Mouse (Mus musculus) ZHBTc4 (cell line): ENCODE data around the gene S100a9.
A peak's percentile ranks its signal among the peaks of the same experiment; 100 is the strongest.

Experiments used
- DNase-seq: peaks from one replicate; pipeline ENCODE4 v3.0.0-alpha.2; 2011; ENCODE audit warnings: low read depth, low spot score

Gene S100a9

DNA sequence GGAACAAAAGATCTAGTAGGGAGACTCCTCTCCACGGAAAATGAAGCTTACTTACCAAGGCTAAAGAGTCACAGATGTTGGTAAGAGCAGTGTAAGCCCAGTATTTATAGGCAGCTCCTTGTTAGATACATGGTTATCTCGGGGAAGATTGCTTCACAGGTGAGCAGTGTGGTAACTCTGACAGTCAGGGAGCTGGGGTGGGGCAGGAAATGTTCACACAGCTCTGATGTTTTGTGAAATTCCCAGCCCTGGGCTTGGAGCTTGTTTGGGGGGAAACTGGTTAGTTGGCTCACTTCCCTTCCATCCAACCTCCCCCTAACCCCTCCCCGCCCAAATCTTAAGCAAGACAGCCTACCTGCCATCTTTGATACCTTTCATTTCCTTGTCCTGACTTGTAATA is at the start of gene S100a9:
Gene S100a9, minus strand, starts transcription at position 109 of the 400 bp plus-strand sequence.
- DNase-seq, result no peak

GRCm38 (mm10) chr3:90726606-90727005 is 31.1 kb upstream of the S100a9 start, which contains the start of gene Pglyrp4:
Gene Pglyrp4, plus strand, starts transcription at chr3:90726906.
- no peak for DNase-seq

DNA sequence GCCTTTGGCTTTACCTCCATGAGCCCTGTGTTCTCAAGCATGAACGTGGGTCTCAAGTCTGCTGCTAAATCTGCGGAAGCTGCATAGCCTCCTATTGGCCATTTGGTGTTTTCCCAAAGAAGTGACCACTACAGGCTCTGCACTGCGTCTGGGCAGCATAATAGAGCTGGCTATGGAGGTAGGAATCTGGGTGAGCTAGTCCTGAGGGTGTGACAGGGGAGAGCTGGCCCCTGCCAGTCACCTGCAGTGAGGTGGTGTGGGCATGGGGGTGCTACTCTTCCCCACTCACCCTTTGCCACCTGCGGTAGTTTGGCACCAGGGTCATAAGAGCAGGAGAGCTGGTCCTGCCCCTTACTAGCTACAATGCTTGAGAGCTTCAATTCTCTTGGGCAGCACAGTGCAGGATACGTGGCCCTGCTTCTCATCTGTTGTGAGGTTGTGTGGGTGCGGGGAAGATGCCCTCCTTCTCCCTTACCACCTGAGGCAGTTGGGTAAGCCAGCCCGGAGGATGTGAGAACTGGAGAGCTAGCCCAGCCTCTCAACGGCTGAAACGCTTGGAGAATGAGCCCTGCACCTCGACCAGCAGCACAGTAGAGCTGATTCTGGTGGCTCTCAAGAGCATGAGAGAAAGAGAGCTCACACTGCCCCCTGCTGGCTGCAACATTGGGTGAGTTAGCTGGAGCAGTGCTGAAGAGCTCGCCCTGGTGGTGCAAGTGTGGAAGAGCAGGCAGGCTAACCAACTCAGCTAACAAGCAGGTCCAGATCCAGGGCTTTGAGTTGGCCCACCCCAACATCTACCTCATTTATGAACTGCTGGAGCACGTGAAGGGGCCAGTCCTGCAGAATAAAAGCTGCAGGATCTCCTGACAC is 14.3 kb upstream of the S100a9 start:
- DNase-seq, result peak; percentile 94

DNA sequence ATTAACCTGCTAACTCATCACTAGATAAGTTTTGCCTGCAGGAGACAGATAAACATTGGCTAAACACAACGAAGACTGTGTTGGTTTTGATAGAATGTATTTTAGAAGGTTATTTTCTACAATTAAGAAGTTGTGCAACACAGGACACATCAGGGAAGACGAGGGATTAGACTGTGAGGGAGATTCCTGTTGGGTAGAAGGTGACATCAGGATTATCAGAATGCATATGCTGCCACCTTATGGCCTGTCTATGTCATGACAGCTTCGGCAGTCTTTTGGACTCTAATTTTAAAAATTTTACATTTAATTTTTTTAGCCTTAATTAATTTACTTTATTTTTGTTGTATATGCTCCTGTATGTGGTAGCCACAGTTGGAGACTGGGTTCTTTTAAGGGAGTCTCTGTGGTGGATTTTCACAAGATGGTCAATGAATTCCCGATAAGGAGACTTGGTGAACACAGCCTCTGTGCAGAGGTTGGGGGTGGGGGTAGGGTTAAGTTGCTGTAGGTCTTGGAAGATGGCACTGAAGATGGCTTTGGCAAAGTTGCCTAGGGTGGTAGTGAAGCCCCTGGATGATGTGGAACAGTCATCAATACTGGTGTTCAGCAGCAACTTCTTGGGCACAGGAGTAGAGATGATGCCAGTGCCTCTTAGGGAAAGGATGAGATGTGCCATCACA is 13.1 kb upstream of the S100a9 start:
- peak; percentile 34 for DNase-seq

- no peak for DNase-seq
These were observed 6.7 kb upstream of the S100a9 start for GRCm38 (mm10) chr3:90702244-90702643.

- no peak for DNase-seq
These were observed 2.0 kb downstream of the S100a9 start for GRCm38 (mm10) chr3:90693496-90693895.

DNA sequence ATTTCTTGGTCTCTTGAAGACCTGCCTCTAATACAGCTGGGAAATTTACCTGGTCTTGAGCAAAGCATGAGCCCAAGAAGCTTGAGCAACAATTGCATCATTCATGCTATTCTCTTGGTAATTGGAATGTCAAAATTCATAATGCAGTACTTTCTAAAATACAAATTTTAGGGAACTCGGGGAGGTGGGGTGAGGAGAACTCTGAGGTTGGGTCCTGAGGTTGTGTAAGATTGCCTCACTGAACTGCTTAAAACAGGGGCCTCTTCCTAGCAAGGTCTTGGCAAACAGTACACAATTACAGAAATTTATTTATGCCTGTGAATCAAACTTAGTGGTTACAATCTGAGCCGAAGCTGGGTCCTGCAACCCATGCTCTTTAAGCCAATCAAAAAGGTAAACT is 8.7 kb downstream of the S100a9 start:
- no peak for DNase-seq

DNA sequence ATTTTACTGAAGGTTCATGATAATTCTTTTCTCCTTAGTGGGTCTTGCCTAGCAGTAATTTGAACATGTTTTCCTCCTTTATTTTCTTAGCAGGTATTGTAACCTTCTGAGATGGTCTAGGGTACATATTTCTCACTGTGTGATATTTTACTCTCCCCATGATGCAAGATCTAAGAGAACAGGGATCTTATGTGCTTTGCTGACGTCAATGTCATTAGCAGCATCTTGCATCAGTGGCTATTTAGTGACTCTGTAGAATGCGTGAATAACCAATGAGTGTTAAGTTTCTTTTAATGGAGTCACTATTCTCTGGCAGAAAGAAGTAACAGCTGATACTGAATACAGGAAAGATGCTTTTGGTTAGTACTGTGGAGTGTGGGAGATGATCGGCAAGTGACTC is 11.6 kb downstream of the S100a9 start:
- no peak for DNase-seq

GRCm38 (mm10) chr3:90678656-90679055 is 16.9 kb downstream of the S100a9 start:
- peak; percentile 14 for DNase-seq

- DNase-seq, result peak; percentile 12
These were observed 26.7 kb downstream of the S100a9 start, which contains the start of gene S100a8 for GRCm38 (mm10) chr3:90668846-90669245. Gene S100a8, plus strand, starts transcription at chr3:90668978.

GRCm38 (mm10) chr3:90664219-90664618 is 31.3 kb downstream of the S100a9 start:
- DNase-seq, result peak; percentile 64

- no peak for DNase-seq
These were observed 36.0 kb downstream of the S100a9 start for GRCm38 (mm10) chr3:90659364-90660044.

GRCm38 (mm10) chr3:90657405-90657804 is 38.1 kb downstream of the S100a9 start:
- peak; percentile 48 for DNase-seq

DNA sequence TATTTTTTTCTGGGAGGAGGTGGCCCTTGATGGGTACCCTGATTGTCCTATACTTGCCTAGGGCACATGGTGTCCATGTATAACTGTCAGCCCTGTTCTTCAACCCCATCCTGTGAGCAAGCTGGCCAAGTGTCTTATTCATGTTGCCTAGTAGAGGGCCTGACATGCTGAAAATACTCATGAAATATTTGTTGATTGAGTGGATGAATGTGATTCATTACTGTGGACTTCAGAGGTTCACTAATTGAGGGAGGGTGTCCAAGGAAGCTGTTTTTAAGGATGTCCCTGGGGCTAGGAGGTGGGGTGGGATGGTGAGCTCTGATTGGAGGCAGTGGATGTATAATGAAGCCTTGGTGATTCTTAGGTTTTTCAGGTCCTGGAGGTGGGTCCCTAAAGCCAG is 41.8 kb downstream of the S100a9 start, which contains the start of gene S100a7a:
Gene S100a7a, plus strand, starts transcription at position 301 of the 400 bp plus-strand sequence.
- DNase-seq, result no peak

DNA sequence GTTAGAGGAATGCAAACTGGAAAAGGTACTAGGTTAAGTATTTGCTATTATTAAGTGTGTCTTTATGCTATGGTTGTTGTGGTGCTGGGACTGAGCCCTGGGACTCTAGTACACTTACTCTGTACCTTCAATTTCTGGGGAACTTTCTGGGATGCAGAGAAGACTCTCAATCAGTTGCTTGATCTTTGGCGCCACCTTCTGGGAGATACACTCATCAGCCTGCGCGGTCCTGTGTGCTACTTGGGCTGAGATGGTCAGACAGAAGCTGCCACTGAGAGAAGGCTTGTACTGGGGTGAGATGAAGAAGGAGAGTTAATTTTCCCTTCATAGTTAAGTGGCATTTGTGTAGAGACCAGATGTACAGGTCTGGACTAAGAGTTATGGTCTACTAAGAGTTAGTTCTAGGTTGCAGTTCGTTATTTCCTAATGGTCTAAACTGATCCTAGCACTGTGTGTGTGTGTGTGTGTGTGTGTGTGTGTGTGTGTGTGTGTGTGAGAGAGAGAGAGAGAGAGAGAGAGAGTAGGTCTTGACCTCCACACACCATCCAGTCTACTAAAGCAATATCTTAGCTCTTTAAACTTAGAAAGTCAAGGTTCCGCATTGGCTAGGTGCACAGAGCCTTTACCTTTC is 42.5 kb downstream of the S100a9 start:
- DNase-seq, result peak; percentile 77

DNA sequence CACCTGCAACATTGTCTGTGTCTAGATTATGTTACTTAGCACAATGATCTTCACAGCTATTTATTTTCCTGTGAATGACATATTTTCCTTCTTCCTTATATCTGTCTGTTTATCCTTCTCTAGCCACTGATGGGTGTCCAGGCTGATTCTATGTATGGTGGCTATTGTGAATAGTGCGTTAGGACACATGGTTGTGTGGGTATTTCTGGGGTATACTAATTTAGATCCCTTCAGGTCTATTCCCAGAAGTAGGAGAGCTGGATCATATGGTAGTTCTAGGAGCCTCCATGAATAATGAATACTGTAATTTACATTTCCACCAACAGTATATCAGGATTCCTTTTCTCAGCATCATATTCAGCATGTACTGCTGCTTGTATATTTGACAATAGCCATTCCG is 45.7 kb downstream of the S100a9 start:
- DNase-seq, result no peak

DNA sequence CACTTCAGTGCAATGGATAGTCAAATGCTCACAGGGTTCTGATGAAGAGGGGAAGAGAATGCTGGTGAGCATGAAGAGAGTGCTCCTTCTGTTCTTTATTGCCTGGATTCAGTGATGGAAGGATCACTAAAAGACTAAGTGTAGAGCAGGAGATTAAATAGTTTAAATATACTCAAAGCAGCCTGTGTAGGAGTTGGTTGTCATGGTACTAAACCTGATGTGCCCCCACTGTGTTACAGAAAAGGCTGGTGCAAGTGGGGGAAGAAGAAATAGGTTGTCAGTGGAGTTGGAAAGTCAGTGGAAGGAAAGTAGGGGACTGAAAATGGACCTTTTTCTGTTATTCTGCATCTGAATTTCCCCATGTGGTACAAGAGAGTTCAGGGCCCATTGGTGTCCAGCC is 46.5 kb downstream of the S100a9 start:
- no peak for DNase-seq

- DNase-seq, result no peak
These were observed 48.2 kb downstream of the S100a9 start for GRCm38 (mm10) chr3:90647291-90647690.

- DNase-seq, result peak; percentile 46
These were observed 51.3 kb downstream of the S100a9 start for GRCm38 (mm10) chr3:90644220-90644619.
